Mouse (Mus musculus) liver, embryonic 13.5 days (tissue): ENCODE measurements around the gene Nsmce1. TPM values are rescaled to one million over a fixed set of nuclear protein-coding genes. Genes with fewer than 3 reads are reported as not detected.

Experiments
- ATAC-seq: fragments of 200-750 bp; cut with Nextera tagmentation; 2 replicates; pipeline ENCODE4 v1.8.0; 2017; ENCODE audit warnings: low read depth, mild to moderate bottlenecking, moderate number of reproducible peaks, moderate library complexity
- DNase-seq: peaks from one replicate; pipeline ENCODE4 v3.0.0; 2022
- H3K27ac ChIP-seq: fragments of 300-500 bp; sonication (generic); 2 replicates; pipeline ENCODE4 v1.5.1; 2015; ENCODE audit warnings: moderate library complexity, mild to moderate bottlenecking, inconsistent platforms
- H3K27me3 ChIP-seq: fragments of 300-500 bp; sonication (generic); 2 replicates; pipeline ENCODE4 v1.6.1; 2015; ENCODE audit warnings: mild to moderate bottlenecking, inconsistent platforms
- H3K36me3 ChIP-seq: fragments of 300-500 bp; sonication (generic); 2 replicates; pipeline ENCODE4 v1.6.1; 2015; ENCODE audit warnings: mild to moderate bottlenecking, inconsistent platforms
- H3K4me1 ChIP-seq: fragments of 300-500 bp; sonication (generic); replicated peaks from 2 replicates; pipeline ENCODE4 v1.6.1; 2015; ENCODE audit warnings: inconsistent platforms
- H3K4me2 ChIP-seq: fragments of 300-500 bp; sonication (generic); 2 replicates; pipeline ENCODE4 v1.6.1; 2015; ENCODE audit warnings: inconsistent platforms, mild to moderate bottlenecking, moderate library complexity
- H3K4me3 ChIP-seq: fragments of 300-500 bp; sonication (generic); replicated peaks from 2 replicates; pipeline ENCODE4 v1.5.1; 2015; ENCODE audit warnings: mild to moderate bottlenecking, inconsistent platforms
- H3K9ac ChIP-seq: fragments of 300-500 bp; sonication (generic); 2 replicates; pipeline ENCODE4 v1.6.1; 2015; ENCODE audit warnings: mild to moderate bottlenecking, inconsistent platforms
- H3K9me3 ChIP-seq: fragments of 300-500 bp; sonication (generic); replicated peaks from 2 replicates; pipeline ENCODE4 v1.6.1; 2016; ENCODE audit warnings: inconsistent platforms
- WGBS: fragments of 180-500 bp; shearing (Covaris S2); methylation state at CpG from one replicate; pipeline ENCODE4 v1.1.7; 2015; ENCODE audit not compliant: insufficient replicate concordance; 5-methylcytosine and 5-hydroxymethylcytosine counted together
- polyA plus RNA-seq: library from polyadenylated mRNA; unstranded; fragments of >200 nt; fragmentation: Nextera tagmentation; extraction: Ambion mirVana; gene quantifications from 2 replicates; pipeline ENCODE4 v1.2.1, GENCODE M21; 2015

Nsmce1 gene
- polyA plus RNA-seq, 1 experiment from 2014 or later, result 97.4 TPM

DNA sequence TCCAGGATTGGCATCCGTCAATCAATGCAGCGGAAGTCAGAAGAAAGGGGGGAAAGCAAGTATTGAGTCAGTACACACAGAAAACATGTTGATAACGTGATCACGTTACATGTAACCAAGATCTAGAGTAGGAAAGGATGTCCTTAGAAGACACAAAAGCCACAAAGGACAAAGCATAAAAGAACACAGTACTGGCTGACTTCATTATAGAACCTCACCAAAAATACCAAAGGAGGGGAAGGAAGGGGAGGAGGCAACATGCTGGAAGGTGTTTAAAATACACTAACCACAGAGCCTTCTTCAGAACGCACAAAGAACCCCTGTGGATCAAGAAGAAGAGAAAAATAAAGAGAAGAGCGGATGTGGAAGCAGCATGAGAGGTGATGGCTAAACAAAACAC lies 2.7 kb downstream of the Nsmce1 start:
- DNase-seq (no peak), ATAC-seq (no peak)
- Histone ChIP-seq H3K27ac (peak overlapping the region; percentile 87), H3K4me2 (peak overlapping the region; percentile 26; the same call in 1 of the 2 replicates), H3K9me3 (no peaks in the 10 kb centered on the region), H3K4me3 (no peak overlapping the region), H3K27me3 (no peaks in the 10 kb centered on the region), H3K4me1 (peaks cover 81% of the 10 kb centered on the region), H3K36me3 (peaks cover 28% of the 10 kb centered on the region), H3K9ac (peak overlapping the region; percentile 60; the same call in 1 of the 2 replicates)
- 67% methylated on average over 6 of the region's 6 CpGs for WGBS

DNA sequence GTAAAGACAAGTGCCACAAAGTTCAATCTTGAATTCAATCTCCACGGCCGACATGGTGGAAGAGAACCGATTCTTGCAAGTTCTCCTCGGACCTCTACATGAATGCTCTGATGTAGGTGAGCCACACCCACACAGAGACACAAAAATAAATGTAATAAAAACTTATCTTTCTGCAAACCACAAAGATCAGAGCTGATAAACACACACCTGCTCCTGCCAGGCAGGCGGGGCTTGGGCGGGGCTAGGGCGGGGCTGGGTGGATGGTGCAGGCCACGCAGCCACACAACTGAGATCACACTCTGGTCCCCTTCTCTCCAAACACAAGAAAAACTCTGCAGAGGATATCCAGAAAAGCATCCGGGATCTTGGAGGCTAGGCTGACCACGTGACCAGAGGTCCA lies 4.3 kb downstream of the Nsmce1 start:
- 56% methylated on average over 10 of the region's 10 CpGs for WGBS
- peak overlapping the region; percentile 49 for H3K4me2 ChIP-seq

DNA sequence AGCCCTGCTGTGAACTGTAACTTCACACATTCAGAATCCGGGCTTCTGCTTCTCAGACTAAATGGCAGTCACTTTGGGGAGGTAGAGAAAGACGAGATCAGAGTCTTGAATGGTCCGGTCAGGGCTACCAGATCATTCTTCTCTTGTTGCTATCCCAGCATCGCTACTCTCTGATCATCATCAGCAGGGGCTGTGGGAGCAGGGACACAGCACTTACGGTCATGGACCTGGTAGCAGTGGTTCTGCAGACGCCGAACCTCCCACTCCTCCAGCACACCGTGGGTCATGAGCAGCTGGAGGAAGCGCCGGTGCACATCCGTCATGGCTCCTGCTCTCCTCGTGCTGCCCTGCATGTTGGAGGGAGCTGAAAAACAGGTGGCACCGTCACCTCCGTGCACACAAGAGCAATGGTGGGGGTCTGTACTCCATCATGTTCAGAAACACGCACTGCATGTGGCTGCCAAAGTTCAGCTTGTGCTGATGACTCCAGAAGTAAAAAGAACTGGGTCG lies 5.2 kb downstream of the Nsmce1 start:
- Histone ChIP-seq H3K4me2 (no peak overlapping the region), H3K36me3 (peaks cover 49% of the 10 kb centered on the region), H3K4me1 (peaks cover 75% of the 10 kb centered on the region), H3K27me3 (no peaks in the 10 kb centered on the region), H3K4me3 (no peak overlapping the region), H3K9me3 (no peaks in the 10 kb centered on the region), H3K27ac (peak overlapping the region; percentile 72), H3K9ac (no peak overlapping the region)
- DNase-seq (no peak), ATAC-seq (no peak)
- WGBS, result 90% methylated on average over 16 of the region's 16 CpGs

More for the DNA sequence above, 4.3 kb downstream of the Nsmce1 start:
- Histone ChIP-seq H3K4me1 (peaks cover 80% of the 10 kb centered on the region), H3K27ac (peak overlapping the region; percentile 72), H3K36me3 (peaks cover 42% of the 10 kb centered on the region), H3K4me3 (no peak overlapping the region), H3K9ac (peak overlapping the region; percentile 60; the same call in 1 of the 2 replicates), H3K9me3 (no peaks in the 10 kb centered on the region), H3K27me3 (no peaks in the 10 kb centered on the region)
- ATAC-seq (0 out of 2 replicates have a peak, but pooled peaks have one; percentile 16), DNase-seq (no peak)

DNA sequence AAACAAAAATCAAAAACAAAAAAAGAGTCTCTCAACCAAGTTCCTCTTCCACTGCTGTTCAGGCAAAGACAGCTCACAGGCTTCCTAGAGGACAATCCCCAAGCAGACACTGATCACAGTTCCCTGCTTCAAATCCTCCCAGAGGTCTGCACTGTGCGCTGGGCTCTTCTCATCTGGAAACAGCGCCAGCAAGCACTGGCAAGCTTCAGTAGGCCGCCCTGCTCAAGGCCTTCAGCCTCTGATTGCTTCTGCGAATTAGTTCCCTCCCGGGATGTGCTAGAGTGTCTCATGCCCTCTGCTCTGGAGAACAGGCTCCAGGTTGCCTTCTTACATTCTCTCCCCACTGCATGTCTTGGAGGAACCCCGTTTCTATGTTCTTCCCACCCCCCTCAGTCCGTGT lies 6.6 kb downstream of the Nsmce1 start:
- Histone ChIP-seq H3K4me2 (no peak overlapping the region), H3K9me3 (no peaks in the 10 kb centered on the region), H3K4me3 (no peak overlapping the region), H3K9ac (no peak overlapping the region), H3K27ac (peak overlapping the region; percentile 72), H3K36me3 (peaks cover 58% of the 10 kb centered on the region), H3K27me3 (no peaks in the 10 kb centered on the region), H3K4me1 (peaks cover 79% of the 10 kb centered on the region)
- 86% methylated on average over 7 of the region's 7 CpGs for WGBS
- DNase-seq (no peak), ATAC-seq (no peak)

- DNase-seq, result no peak
- no peak overlapping the region for H3K9ac ChIP-seq
- H3K9me3 ChIP-seq, result no peaks in the 10 kb centered on the region
- ATAC-seq, result no peak
- H3K27ac ChIP-seq, result peak overlapping the region; percentile 3; the same call in 1 of the 2 replicates
- H3K4me3 ChIP-seq, result no peak overlapping the region
- no peaks in the 10 kb centered on the region for H3K27me3 ChIP-seq
- WGBS, result 69% methylated on average over 2 of the region's 2 CpGs
- H3K4me1 ChIP-seq, result peaks cover 78% of the 10 kb centered on the region
- H3K36me3 ChIP-seq, result peaks cover 60% of the 10 kb centered on the region
- no peak overlapping the region for H3K4me2 ChIP-seq
These were observed 8.5 kb downstream of the Nsmce1 start for GRCm38 (mm10) chr7:125482886-125483285.

- H3K4me2 ChIP-seq, result no peak overlapping the region
- no peak overlapping the region for H3K4me3 ChIP-seq
- 81% methylated on average over 3 of the region's 3 CpGs for WGBS
- H3K9ac ChIP-seq, result no peak overlapping the region
- peaks cover 65% of the 10 kb centered on the region for H3K36me3 ChIP-seq
- peaks cover 78% of the 10 kb centered on the region for H3K4me1 ChIP-seq
- peak overlapping the region; percentile 3; the same call in 1 of the 2 replicates for H3K27ac ChIP-seq
- no peaks in the 10 kb centered on the region for H3K27me3 ChIP-seq
- ATAC-seq (no peak), DNase-seq (no peak)
- H3K9me3 ChIP-seq, result no peaks in the 10 kb centered on the region
These were observed 9.1 kb downstream of the Nsmce1 start for GRCm38 (mm10) chr7:125482339-125482738.

DNA sequence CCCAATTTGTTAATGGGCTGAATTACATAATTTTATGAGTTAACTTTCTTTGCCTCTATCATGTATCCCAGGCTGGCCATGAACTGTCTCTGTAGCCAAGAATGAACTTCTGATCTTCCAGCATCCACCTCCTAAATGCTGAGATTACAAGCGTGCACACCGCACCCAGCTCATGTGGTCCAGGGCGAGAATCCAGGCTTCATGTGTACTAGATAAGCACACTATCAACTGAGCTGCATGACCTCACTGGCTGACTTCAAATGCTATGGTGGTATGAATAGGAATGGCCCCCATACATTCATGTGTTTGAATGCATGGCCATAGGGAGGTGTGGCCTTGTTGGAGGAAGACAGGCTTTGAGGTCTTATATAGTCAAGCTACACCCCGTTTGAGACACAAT lies 10.9 kb downstream of the Nsmce1 start:
- Histone ChIP-seq H3K27ac (0 out of 2 replicates have a peak overlapping the region, but pooled peaks have one; percentile 11), H3K4me2 (no peak overlapping the region), H3K4me3 (no peak overlapping the region), H3K36me3 (peaks cover 69% of the 10 kb centered on the region), H3K4me1 (peaks cover 77% of the 10 kb centered on the region), H3K9ac (no peak overlapping the region), H3K9me3 (no peaks in the 10 kb centered on the region), H3K27me3 (no peaks in the 10 kb centered on the region)
- no peak for DNase-seq
- whole genome bisulfite sequencing, result 62% methylated on average over 4 of the region's 4 CpGs
- ATAC-seq, result peak; percentile 59

DNA sequence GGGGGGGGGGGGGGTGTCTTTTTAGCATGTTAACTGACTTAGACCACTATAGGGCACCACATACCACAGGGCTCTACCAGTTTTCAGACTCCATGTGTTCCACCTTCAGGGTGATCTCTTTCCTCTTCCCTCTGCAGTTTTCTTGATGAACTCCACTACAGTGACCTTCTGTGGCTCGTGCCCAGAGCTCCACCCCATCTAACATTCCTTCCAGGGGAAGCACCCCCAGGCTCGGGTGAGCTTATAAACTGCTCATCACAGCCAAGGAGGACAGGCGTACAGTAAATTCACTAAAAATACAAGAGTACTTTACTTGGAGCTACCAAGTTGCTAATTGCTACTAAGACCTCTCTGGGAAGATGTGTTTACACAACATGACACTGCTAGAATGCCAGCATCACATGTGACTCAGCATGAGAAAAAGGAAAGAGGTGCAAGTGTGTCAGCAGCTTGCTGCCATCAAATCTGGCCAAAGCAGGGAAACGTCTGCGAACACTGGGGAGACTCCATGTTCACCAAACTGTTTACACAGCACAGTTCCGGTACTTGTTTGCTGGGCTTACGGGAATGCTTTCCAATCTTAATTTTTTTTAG lies 12.9 kb downstream of the Nsmce1 start:
- ATAC-seq, result peak; percentile 62
- 80% methylated on average over 7 of the region's 7 CpGs for WGBS
- Histone ChIP-seq H3K27ac (peak overlapping the region; percentile 74), H3K27me3 (no peaks in the 10 kb centered on the region), H3K9me3 (no peaks in the 10 kb centered on the region), H3K36me3 (peaks cover 54% of the 10 kb centered on the region), H3K4me1 (peaks cover 77% of the 10 kb centered on the region), H3K4me2 (no peak overlapping the region), H3K4me3 (no peak overlapping the region), H3K9ac (0 out of 2 replicates have a peak overlapping the region, but pooled peaks have one; percentile 8)
- DNase-seq, result peak; percentile 22

GRCm38 (mm10) chr7:125475601-125476251 lies 15.7 kb downstream of the Nsmce1 start:
- peaks cover 96% of the 10 kb centered on the region for H3K4me1 ChIP-seq
- ATAC-seq (no peak), DNase-seq (no peak)
- H3K9me3 ChIP-seq, result no peaks in the 10 kb centered on the region
- no peak overlapping the region for H3K4me3 ChIP-seq
- WGBS, result 81% methylated on average over 11 of the region's 11 CpGs
- H3K4me2 ChIP-seq, result no peak overlapping the region
- H3K9ac ChIP-seq, result no peak overlapping the region
- H3K36me3 ChIP-seq, result peaks cover 41% of the 10 kb centered on the region
- H3K27me3 ChIP-seq, result no peaks in the 10 kb centered on the region
- H3K27ac ChIP-seq, result peak overlapping the region; percentile 74

- Histone ChIP-seq H3K9me3 (no peaks in the 10 kb centered on the region), H3K27ac (peak overlapping the region; percentile 99), H3K4me1 (peaks cover 96% of the 10 kb centered on the region), H3K27me3 (no peaks in the 10 kb centered on the region), H3K36me3 (peaks cover 48% of the 10 kb centered on the region), H3K9ac (no peak overlapping the region), H3K4me2 (no peak overlapping the region), H3K4me3 (no peak overlapping the region)
- DNase-seq (no peak), ATAC-seq (no peak)
- WGBS, result 73% methylated on average over 4 of the region's 4 CpGs
These were observed 16.9 kb downstream of the Nsmce1 start for GRCm38 (mm10) chr7:125474535-125474934.

DNA sequence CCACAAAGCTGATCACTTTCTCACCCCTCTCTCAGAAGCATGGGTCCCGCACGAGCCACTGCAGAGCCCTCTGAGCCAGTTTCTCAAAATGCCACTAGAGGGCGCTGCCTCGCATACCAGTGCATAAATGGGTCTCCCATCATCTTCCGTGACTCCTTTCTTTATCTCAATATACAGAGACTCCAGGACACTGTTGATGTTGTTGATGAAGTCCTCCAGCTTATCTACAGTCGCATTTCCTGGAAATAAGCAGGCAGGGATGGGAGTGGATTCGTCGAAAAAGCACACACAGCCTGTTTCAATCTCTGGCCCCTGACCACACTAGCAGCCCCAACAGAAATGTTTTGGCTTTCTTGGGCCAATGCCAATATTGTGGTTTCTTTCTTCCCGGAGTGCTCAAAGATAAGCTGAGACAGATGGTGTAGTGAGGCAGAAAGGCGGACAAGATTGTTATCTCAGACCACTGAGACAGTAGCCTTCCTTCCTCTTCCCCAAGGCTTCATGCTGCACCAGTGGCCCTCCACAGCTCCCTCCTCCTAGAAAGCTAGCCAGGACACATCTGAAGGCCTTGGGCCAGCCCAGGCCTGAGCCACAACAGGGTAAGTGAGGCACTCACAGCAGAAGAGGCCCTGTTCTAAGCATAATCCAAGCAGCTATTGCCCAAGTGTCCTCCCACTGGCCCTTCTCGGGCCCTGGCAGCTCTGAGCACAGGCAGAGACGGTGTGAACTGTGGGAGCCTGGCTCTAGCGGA lies 19.2 kb downstream of the Nsmce1 start:
- peak; percentile 92 for ATAC-seq

More for the DNA sequence above, 19.2 kb downstream of the Nsmce1 start:
- H3K27me3 ChIP-seq, result no peaks in the 10 kb centered on the region
- H3K27ac ChIP-seq, result peak overlapping the region; percentile 99
- peak overlapping the region; percentile 78 for H3K9ac ChIP-seq
- peak overlapping the region; percentile 67 for H3K4me2 ChIP-seq
- DNase-seq, result peak; percentile 80
- peaks cover 62% of the 10 kb centered on the region for H3K36me3 ChIP-seq
- H3K4me3 ChIP-seq, result peak overlapping the region; percentile 35
- 5% methylated on average over 13 of the region's 13 CpGs for WGBS
- H3K9me3 ChIP-seq, result no peaks in the 10 kb centered on the region
- H3K4me1 ChIP-seq, result peaks cover 74% of the 10 kb centered on the region
